Mouse (Mus musculus) stomach, embryonic 14.5 days (tissue): ENCODE measurements around the gene Pih1d1. TPM values are rescaled to one million over a fixed set of nuclear protein-coding genes. Genes with fewer than 3 reads are reported as not detected.

Source experiments
- ATAC-seq: fragments of 200-750 bp; cut with Nextera tagmentation; 2 replicates; pipeline ENCODE4 v1.8.0; 2017; ENCODE audit warnings: low read depth, moderate TSS enrichment; ENCODE audit not compliant: insufficient number of reproducible peaks, insufficient read depth, low FRiP score
- H3K27ac ChIP-seq: fragments of 300-500 bp; sonication (generic); 2 replicates; pipeline ENCODE4 v1.5.1; 2014; ENCODE audit warnings: mild to moderate bottlenecking, low read length, moderate library complexity, mixed read lengths
- H3K27me3 ChIP-seq: fragments of 300-500 bp; sonication (generic); 2 replicates; pipeline ENCODE4 v1.6.1; 2014; ENCODE audit warnings: low read length, control low read depth, mixed read lengths; ENCODE audit not compliant: control insufficient read depth, insufficient read depth
- H3K36me3 ChIP-seq: fragments of 300-500 bp; sonication (generic); 2 replicates; pipeline ENCODE4 v1.6.1; 2014; ENCODE audit warnings: mild to moderate bottlenecking, control low read depth, low read length, moderate library complexity, mixed read lengths; ENCODE audit not compliant: control insufficient read depth, insufficient read depth
- H3K4me1 ChIP-seq: fragments of 300-500 bp; sonication (generic); 2 replicates; pipeline ENCODE4 v1.6.1; 2014; ENCODE audit warnings: low read length, control low read depth, mixed read lengths; ENCODE audit not compliant: control insufficient read depth, insufficient read depth
- H3K4me2 ChIP-seq: fragments of 300-500 bp; sonication (generic); replicated peaks from 2 replicates; pipeline ENCODE4 v1.6.1; 2014; ENCODE audit warnings: low read depth, low read length, control low read depth
- H3K4me3 ChIP-seq: fragments of 300-500 bp; sonication (generic); 2 replicates; pipeline ENCODE4 v1.5.1; 2014; ENCODE audit warnings: low read depth, low read length, control low read depth
- H3K9ac ChIP-seq: fragments of 300-500 bp; sonication (generic); replicated peaks from 2 replicates; pipeline ENCODE4 v1.6.1; 2014; ENCODE audit warnings: low read depth, mild to moderate bottlenecking, control low read depth, low read length, moderate library complexity, mixed read lengths
- H3K9me3 ChIP-seq: fragments of 300-500 bp; sonication (generic); 2 replicates; pipeline ENCODE4 v1.6.1; 2016; ENCODE audit warnings: low read depth, low read length, control low read depth; ENCODE audit not compliant: control insufficient read depth
- WGBS: fragments of 180-500 bp; shearing (Covaris S2); extraction: QIAGEN DNeasy Blood & Tissue Kit; methylation state at CpG from one replicate; pipeline ENCODE4 v1.1.7; 2014; 5-methylcytosine and 5-hydroxymethylcytosine counted together
- polyA plus RNA-seq: library from polyadenylated mRNA; unstranded; fragments of >200 nt; fragmentation: Nextera tagmentation; extraction: Ambion mirVana; gene quantifications from 2 replicates; pipeline ENCODE4 v1.2.1, GENCODE M21; 2014

The Pih1d1 gene
- polyA plus RNA-seq, 1 experiment from 2014 or later = 114 TPM

DNA sequence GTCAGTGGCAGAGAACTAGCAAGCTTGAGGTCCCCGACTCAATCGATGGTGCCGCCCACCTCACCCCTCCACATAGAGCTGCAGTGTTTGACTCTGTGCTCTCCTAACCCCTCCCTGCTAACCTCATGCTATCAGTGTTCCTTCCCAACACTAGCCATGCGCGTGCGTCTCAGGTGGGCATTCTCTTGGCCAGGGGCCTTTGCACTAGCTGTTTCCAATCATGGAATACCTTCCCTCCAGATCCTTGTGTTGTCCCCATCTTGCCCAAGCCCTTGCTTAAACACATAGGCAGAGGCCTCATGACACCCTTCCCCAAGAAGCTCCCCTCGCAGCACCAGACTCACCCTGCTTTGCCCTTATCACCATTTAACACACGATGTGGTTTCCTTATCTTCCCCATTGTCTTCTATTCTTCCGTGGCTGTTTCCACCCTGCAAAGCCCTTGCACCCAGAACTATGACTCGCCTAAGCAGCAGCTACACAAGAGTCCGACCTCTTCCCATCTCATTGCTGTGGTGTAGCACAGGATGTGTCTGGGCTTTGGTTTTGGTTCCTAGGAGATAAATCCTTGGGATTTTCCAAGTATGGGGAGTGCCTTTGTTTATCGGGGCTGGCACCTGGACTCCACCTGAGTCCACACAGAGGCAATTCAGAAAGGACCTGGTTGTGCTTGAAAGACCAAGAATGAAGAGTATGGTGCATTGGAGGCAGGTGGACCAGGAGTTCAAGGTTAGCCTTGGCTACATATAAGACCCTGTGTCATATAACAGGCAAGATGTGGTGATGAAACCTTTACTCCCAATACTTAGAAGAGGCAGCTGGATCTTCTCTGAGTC, 16.7 kb upstream of the Pih1d1 start:
- Histone ChIP-seq H3K9me3 (no peaks in the 10 kb centered on the region), H3K4me1 (no peaks in the 10 kb centered on the region), H3K4me3 (no peak overlapping the region), H3K27me3 (no peaks in the 10 kb centered on the region), H3K27ac (no peak overlapping the region), H3K36me3 (0 out of 2 replicates have a peak, but pooled peaks cover 3% of the 10 kb centered on the region), H3K4me2 (no peak overlapping the region), H3K9ac (no peak overlapping the region)
- WGBS = 67% methylated on average over 12 of the region's 12 CpGs
- ATAC-seq = no peak

DNA sequence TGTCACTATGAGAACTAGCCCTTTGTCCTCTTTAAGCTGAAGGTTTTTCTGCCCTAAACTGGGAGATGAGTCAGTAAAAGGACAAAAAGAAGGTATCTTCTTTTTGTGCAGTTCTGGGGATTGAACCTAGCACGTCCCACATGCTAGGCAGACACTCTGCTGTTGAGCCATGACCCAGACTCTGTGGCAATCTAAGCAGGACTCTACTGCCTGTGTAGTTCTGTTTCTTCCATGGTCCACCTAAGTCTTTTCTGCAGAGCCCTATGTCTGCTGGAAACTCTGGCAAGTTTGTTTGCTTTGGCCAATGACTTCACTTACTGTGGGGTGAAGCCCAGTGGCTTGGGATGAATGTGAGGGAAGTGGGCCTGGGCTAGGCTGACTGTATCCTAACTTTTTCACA, 15.7 kb upstream of the Pih1d1 start:
- no peak overlapping the region for H3K4me3 ChIP-seq
- no peaks in the 10 kb centered on the region for H3K9me3 ChIP-seq
- no peak overlapping the region for H3K27ac ChIP-seq
- no peak overlapping the region for H3K9ac ChIP-seq
- no peaks in the 10 kb centered on the region for H3K27me3 ChIP-seq
- no peaks in the 10 kb centered on the region for H3K4me1 ChIP-seq
- 70% methylated on average over 1 of the region's 1 CpGs for WGBS
- no peak for ATAC-seq
- H3K36me3 ChIP-seq = peaks cover 3% of the 10 kb centered on the region; the same call in 1 of the 2 replicates
- H3K4me2 ChIP-seq = no peak overlapping the region

DNA sequence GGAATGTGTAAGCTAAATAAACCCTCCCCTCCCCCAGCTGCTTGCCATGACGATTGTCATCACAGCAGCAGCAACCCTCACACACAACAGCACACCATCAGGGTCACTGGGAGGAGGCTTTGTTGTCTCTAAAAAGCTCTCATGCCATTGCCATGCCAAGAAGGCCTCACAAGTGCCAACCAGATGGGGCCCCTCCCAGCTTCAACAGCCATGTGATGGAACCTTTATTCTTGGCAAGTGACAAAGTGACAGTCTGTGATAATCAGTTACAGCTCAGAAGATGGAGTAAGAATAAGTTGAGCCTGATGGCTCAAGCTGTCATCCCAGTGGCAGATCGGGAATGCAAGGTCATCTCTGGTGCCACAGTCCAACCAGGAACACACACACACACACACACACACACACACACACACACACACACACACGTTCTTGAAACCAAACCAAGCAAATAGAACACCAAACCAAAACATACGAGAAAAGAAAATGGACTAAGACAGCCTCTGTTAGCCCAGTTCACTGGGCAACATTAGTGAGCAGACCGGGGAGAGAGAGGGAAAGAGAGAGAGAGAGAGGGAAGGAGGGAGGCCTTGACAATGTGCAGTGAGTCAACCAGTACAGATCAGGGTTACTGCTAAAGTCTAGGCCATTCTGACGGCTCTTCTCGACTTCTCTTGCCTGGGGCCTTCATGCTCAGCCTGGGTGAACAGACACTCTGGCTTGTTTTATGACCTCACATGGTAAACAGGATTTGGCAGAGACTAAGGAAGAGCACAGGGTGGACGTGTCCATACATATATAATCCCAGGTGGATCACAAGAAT, 14.0 kb upstream of the Pih1d1 start:
- no peaks in the 10 kb centered on the region for H3K27me3 ChIP-seq
- H3K4me3 ChIP-seq = no peak overlapping the region
- peaks cover 14% of the 10 kb centered on the region for H3K36me3 ChIP-seq
- H3K9ac ChIP-seq = no peak overlapping the region
- 72% methylated on average over 8 of the region's 8 CpGs for WGBS
- no peak for ATAC-seq
- H3K4me1 ChIP-seq = no peaks in the 10 kb centered on the region
- no peaks in the 10 kb centered on the region for H3K9me3 ChIP-seq
- H3K4me2 ChIP-seq = no peak overlapping the region
- no peak overlapping the region for H3K27ac ChIP-seq

DNA sequence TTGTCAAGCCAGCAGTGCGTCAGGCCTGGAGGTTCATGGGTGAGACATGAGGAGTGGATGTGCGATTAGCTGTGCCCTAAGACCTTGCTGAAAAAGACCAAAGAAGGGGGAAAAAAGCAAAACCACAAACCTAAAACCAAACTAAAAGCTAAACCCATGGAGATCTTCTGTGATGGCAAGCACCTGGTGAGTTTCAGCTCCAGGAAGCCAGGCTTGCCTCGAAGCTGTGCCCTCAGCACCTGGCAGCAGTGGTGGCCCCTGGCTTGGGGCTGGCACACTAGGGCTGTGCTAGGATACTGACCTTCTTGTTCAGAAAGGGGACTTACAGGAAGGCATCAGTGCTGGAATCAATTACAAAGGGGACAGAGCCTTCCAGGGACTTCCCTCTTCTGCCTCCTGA, 12.8 kb upstream of the Pih1d1 start:
- H3K4me2 ChIP-seq = no peak overlapping the region
- H3K27ac ChIP-seq = no peak overlapping the region
- H3K9ac ChIP-seq = no peak overlapping the region
- no peak overlapping the region for H3K4me3 ChIP-seq
- no peaks in the 10 kb centered on the region for H3K9me3 ChIP-seq
- no peaks in the 10 kb centered on the region for H3K27me3 ChIP-seq
- no peaks in the 10 kb centered on the region for H3K4me1 ChIP-seq
- WGBS = 86% methylated on average over 3 of the region's 3 CpGs
- H3K36me3 ChIP-seq = peaks cover 20% of the 10 kb centered on the region
- ATAC-seq = no peak

DNA sequence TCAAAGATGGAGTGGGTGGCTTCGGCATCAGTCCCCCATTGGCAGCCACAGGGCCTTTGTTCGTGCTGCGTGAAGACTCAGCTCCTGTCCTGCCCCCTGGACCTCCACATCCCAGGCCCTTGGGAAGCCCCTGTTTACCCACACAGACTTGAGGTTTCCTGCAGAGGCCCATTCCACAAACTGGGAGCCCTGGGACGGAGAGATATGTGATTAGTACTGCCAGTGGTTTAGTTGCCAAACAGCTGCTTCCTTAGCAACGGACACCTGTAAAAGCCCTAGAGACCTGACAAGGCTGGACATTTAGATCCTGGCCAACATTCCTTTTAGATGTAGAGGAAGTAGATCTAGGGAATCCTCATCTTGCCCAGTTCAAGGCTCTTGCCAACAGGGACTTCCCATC, 12.2 kb upstream of the Pih1d1 start:
- H3K27ac ChIP-seq = no peak overlapping the region
- 90% methylated on average over 5 of the region's 5 CpGs for WGBS
- no peak overlapping the region for H3K9ac ChIP-seq
- H3K4me1 ChIP-seq = no peaks in the 10 kb centered on the region
- H3K36me3 ChIP-seq = peaks cover 22% of the 10 kb centered on the region
- H3K9me3 ChIP-seq = no peaks in the 10 kb centered on the region
- no peak overlapping the region for H3K4me2 ChIP-seq
- H3K4me3 ChIP-seq = no peak overlapping the region
- no peaks in the 10 kb centered on the region for H3K27me3 ChIP-seq
- no peak for ATAC-seq

DNA sequence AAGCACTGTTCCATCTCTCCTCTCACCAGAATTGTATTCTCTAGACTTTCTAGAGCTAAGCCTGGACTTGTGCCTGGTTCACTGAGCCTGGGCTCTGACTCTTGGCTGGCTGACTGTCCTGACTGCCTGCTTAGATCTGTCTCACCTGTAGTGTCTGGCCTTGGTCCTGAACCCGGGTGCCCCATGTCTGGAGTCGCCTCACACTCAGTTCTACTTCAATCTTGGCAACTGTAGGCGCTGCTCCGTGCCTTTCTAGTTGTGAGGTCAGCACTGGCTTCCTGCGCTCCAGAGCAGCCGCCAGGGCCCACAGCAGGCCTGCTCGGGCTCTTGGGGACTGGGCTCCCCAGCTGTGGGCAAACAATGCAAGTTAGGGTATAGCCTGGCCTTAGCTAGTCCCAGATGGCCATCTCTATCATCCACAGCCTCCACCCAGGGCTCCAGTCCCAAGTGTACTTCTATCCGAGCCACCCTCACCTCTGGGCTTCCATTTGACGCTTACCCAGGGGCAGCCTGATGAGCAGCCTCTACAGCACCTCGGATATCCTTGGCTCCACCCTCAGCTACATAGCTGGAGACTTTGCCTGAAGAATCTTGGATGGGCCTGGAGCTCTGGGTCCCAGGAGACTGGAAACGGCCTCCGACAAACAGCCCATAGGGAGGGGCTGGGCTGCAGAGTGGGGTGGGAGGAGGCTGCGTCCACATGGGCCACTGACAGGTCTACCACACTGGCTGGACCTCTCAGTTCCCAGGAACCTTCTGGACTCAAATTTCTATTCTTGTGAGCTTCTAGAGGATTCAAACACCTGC, 9.5 kb upstream of the Pih1d1 start:
- H3K27me3 ChIP-seq = no peaks in the 10 kb centered on the region
- no peaks in the 10 kb centered on the region for H3K4me1 ChIP-seq
- no peak overlapping the region for H3K27ac ChIP-seq
- ATAC-seq = no peak
- no peaks in the 10 kb centered on the region for H3K9me3 ChIP-seq
- no peak overlapping the region for H3K9ac ChIP-seq
- no peak overlapping the region for H3K4me2 ChIP-seq
- WGBS = 87% methylated on average over 13 of the region's 13 CpGs
- no peak overlapping the region for H3K4me3 ChIP-seq
- peaks cover 27% of the 10 kb centered on the region for H3K36me3 ChIP-seq

DNA sequence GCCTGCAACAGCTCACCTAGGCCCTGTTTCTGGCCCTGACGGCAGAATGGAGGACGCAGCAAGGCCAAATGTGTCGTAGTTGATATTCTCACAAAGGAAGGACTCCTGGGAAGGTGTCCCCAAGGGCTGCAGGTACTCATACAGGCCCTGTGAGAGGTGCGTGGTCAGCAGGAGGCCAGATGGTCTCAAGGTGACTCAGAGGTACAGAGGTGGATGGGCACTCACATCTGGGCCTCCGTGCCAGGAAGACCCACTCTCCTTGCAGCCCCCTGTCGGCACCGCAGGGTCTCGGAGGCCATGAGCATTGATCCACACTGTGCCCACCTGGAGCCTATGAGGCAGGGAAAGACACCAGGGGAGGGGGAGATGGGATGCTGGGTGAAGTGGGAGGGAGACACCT, 8.6 kb upstream of the Pih1d1 start:
- Histone ChIP-seq H3K4me3 (no peak overlapping the region), H3K27ac (no peak overlapping the region), H3K9ac (no peak overlapping the region), H3K9me3 (no peaks in the 10 kb centered on the region), H3K27me3 (no peaks in the 10 kb centered on the region), H3K4me2 (no peak overlapping the region), H3K4me1 (peaks cover 2% of the 10 kb centered on the region; the same call in 1 of the 2 replicates), H3K36me3 (peaks cover 27% of the 10 kb centered on the region)
- WGBS = 94% methylated on average over 8 of the region's 8 CpGs
- no peak for ATAC-seq

DNA sequence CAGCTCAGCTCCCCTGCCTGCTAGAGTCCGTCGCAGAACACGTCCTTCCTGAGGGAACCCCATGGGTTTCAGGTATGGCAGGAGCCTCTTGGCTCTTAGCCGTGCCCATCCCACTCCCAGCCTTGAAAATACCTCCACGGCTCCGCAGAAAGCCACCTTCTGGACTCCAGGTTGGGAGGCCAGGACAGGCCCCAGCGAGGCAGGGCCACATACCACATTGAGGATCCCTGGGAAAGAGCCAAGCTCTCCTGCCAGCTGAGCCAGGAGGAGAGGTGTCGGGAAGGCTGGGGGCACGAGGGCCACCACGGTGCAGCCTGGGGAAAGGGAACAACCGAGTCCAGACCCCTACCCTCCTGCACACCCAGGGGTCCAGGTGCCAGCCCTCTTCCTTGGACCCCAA, 6.8 kb upstream of the Pih1d1 start:
- H3K27ac ChIP-seq = no peak overlapping the region
- H3K36me3 ChIP-seq = peaks cover 26% of the 10 kb centered on the region
- no peak overlapping the region for H3K4me3 ChIP-seq
- H3K9me3 ChIP-seq = no peaks in the 10 kb centered on the region
- ATAC-seq = no peak
- no peak overlapping the region for H3K4me2 ChIP-seq
- H3K27me3 ChIP-seq = no peaks in the 10 kb centered on the region
- H3K9ac ChIP-seq = no peak overlapping the region
- 97% methylated on average over 11 of the region's 11 CpGs for WGBS
- peaks cover 20% of the 10 kb centered on the region; the same call in 1 of the 2 replicates for H3K4me1 ChIP-seq
